ENCODE assay signal across 15 mouse cellular contexts in genomic region chr16:40891338-40891737, GRCm38 (mm10).
DNase-seq lines count a peak whose midpoint lies in the region; ATAC-seq lines count a peak whose summit lies in the region.
"Had no signal": no experiment of that assay in that cellular context is flagged by ENCODE, and none has a peak within 500 bp of the region (broad histone marks: within the 10 kb centered on the region; RNA-seq: fewer than 3 reads in every experiment).

No protein-coding gene starts in this region.

- H3K4me2 ChIP-seq in forebrain, embryonic 15.5 days (replicated peaks): no peak overlapping the region
- H3K4me2 ChIP-seq in limb, embryonic 11.5 days (ENCODE audit: low read depth, severe bottlenecking): no peak overlapping the region
- no peak overlapping the region for H3K4me2 ChIP-seq in liver, embryonic 12.5 days
- H3K4me2 ChIP-seq: limb, embryonic 12.5 days had no signal

- peak; percentile 92 for ATAC-seq in forebrain, embryonic 15.5 days (replicated peaks)
- 0 out of 2 replicates have a peak, but pooled peaks have one; percentile 17 for ATAC-seq in limb, embryonic 11.5 days (ENCODE audit: insufficient number of reproducible peaks, low FRiP score, low TSS enrichment, low read depth)
- no peak for ATAC-seq in liver, embryonic 12.5 days
- no peak for ATAC-seq in activated CD4-positive, CD25-positive, alpha-beta regulatory T cell, adult 4 months
- ATAC-seq: lung, postnatal 0 days had no signal

- no peaks in the 10 kb centered on the region for H3K27me3 ChIP-seq in forebrain, embryonic 15.5 days
- H3K27me3 ChIP-seq in limb, embryonic 11.5 days (ENCODE audit: control insufficient read depth, insufficient read depth, low read length): no peaks in the 10 kb centered on the region
- no peaks in the 10 kb centered on the region for H3K27me3 ChIP-seq in liver, embryonic 12.5 days (replicated peaks)
- H3K27me3 ChIP-seq: limb, embryonic 12.5 days had no signal

- 2% methylated on average over 7 of the region's 7 CpGs for WGBS in forebrain, embryonic 15.5 days
- WGBS in limb, embryonic 11.5 days: 33% methylated on average over 7 of the region's 7 CpGs
- WGBS in liver, embryonic 12.5 days (ENCODE audit: insufficient replicate concordance): 48% methylated on average over 7 of the region's 7 CpGs

- H3K9ac ChIP-seq in forebrain, embryonic 15.5 days (replicated peaks): no peak overlapping the region
- no peak overlapping the region for H3K9ac ChIP-seq in limb, embryonic 11.5 days (ENCODE audit: low read length)
- no peak overlapping the region for H3K9ac ChIP-seq in liver, embryonic 12.5 days
- H3K9ac ChIP-seq: limb, embryonic 12.5 days had no signal

- peaks cover 13% of the 10 kb centered on the region for H3K4me1 ChIP-seq in forebrain, embryonic 15.5 days
- peaks cover 4% of the 10 kb centered on the region; the same call in 1 of the 2 replicates for H3K4me1 ChIP-seq in limb, embryonic 11.5 days (ENCODE audit: control insufficient read depth, insufficient read depth, low read length)
- H3K4me1 ChIP-seq in liver, embryonic 12.5 days: no peaks in the 10 kb centered on the region

- H3K27ac ChIP-seq in forebrain, embryonic 15.5 days (replicated peaks): no peak overlapping the region
- no peak overlapping the region for H3K27ac ChIP-seq in limb, embryonic 11.5 days (replicated peaks; ENCODE audit: low read depth, low read length)
- H3K27ac ChIP-seq in liver, embryonic 12.5 days: no peak overlapping the region
- H3K27ac ChIP-seq: limb, embryonic 12.5 days had no signal

- no peaks in the 10 kb centered on the region for H3K36me3 ChIP-seq in forebrain, embryonic 15.5 days
- no peaks in the 10 kb centered on the region for H3K36me3 ChIP-seq in limb, embryonic 11.5 days (ENCODE audit: control insufficient read depth, insufficient read depth, low read length)
- no peaks in the 10 kb centered on the region for H3K36me3 ChIP-seq in liver, embryonic 12.5 days
- H3K36me3 ChIP-seq: limb, embryonic 12.5 days had no signal

- no peak overlapping the region for H3K4me3 ChIP-seq in forebrain, embryonic 15.5 days
- no peak overlapping the region for H3K4me3 ChIP-seq in limb, embryonic 11.5 days (ENCODE audit: low read depth, low read length)
- no peak overlapping the region for H3K4me3 ChIP-seq in liver, embryonic 12.5 days
- H3K4me3 ChIP-seq: limb, embryonic 12.5 days; myocyte had no signal

- H3K9me3 ChIP-seq in forebrain, embryonic 15.5 days: no peaks in the 10 kb centered on the region
- no peaks in the 10 kb centered on the region for H3K9me3 ChIP-seq in limb, embryonic 11.5 days (ENCODE audit: control insufficient read depth, low read length)
- no peaks in the 10 kb centered on the region for H3K9me3 ChIP-seq in liver, embryonic 12.5 days (replicated peaks)
- H3K9me3 ChIP-seq: limb, embryonic 12.5 days had no signal

- peak; percentile 4 for DNase-seq in right cerebral cortex, postnatal 4 days
- no peak for DNase-seq in right cerebral cortex, postnatal 25 days
- DNase-seq in limb, embryonic 11.5 days (ENCODE audit: low spot score): peak; percentile 22
- no peak for DNase-seq in thymus, postnatal 0 days (ENCODE audit: low spot score)
- DNase-seq in layer of hippocampus, postnatal 14 days (ENCODE audit: low spot score in 2 of 2): no peak
- DNase-seq: adrenal gland, postnatal 36 days; cerebellum, adult 2 months; heart, postnatal 36 days; kidney, postnatal 36 days had no signal

Comparison
In these comparisons a context has a peak if more than half of its experiments do, and no peak if none do; other contexts are left out.
1. DNase-seq: peak in right cerebral cortex, postnatal 4 days (single experiment) and limb, embryonic 11.5 days (single experiment); none in right cerebral cortex, postnatal 25 days (single experiment), thymus, postnatal 0 days (single experiment) and layer of hippocampus, postnatal 14 days (0 of 2).
2. ATAC-seq: peak in forebrain, embryonic 15.5 days (single experiment) and limb, embryonic 11.5 days (single experiment); none in liver, embryonic 12.5 days (single experiment) and activated CD4-positive, CD25-positive, alpha-beta regulatory T cell, adult 4 months (single experiment).